Mouse (Mus musculus): Measurements from ENCODE around the gene 1700029P11Rik. TPM values are rescaled to one million over a fixed set of nuclear protein-coding genes. Genes with fewer than 3 reads are reported as not detected.

Gene 1700029P11Rik
- total RNA-seq, 2 experiments from 2014 or later, result not detected

DNA sequence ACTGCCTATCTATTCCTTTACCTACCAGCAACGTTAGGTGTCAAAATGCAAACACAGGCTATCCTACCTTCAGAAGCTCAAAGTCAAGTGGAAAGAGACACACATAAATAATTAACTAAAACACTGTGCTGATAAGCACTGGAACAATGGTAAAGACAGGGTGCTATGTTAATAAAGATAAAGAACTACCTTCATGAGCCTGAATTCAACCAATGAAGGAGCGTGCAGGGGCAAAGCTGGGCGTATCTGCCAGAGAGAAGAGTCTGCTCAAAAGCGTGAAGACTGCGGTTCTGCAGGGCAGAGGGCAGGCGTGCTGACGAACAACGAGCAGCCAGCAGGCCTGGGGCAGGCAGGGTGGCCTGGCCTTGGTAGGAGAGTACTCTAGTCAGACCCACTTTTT lies 23.9 kb downstream of the 1700029P11Rik start:
- no peak for DNase-seq (ENCODE audit: low spot score in 2 of 2)

DNA sequence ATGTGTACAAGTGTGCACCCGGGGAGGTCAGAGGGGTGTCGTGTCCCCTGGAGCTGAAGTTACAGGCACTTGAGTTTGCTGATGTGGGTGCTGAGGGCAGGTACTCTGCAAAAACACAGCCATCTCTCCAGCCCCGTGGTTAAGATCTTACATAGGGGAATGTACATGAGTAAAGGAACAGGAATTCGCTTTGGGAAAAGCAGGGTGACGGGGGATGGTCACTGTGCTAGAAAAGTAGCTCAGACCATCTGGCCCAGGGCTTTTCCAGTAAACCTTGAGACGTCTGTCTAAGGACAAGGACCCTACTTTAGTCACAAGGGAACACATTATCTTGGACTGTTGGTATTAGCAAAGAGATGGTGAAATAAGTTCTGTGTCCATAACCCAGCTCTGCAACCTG lies 31.6 kb downstream of the 1700029P11Rik start:
- no peak for DNase-seq (ENCODE audit: low spot score in 2 of 2)

DNA sequence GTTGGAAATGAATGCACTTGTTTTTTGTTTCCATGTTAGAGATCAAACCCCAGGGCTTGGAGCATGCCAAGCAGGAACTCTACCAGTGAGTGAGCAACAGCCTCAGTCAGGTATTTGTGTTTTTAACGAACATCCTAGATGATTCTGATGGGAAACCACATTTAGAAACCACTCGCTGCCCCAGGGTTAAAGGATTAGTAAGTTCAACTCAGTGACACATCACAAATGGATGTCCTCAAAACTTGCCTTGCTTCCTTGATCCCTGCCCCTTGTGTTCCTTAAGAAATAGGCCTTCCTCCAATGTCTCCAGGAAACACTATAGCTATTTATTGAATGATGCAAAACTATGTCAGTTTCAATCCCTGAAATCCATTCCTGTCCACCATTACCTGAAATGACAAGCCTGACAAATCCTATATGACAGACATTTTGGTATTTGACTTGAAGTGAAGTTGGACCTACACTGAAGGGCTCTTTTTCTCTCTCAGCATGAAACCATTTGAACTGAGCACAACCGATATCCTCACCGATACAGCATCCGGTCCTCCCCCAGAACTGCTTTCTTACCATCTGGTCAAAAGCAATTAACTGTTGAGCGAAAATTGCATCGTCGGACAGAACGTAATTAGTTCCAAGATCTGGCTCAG lies 34.5 kb downstream of the 1700029P11Rik start:
- no peak for DNase-seq (ENCODE audit: low spot score in 2 of 2)

- peak; percentile 31 to 38 for DNase-seq (ENCODE audit: low spot score in 2 of 2)
Measured at GRCm38 (mm10) chr15:82015392-82016100, 35.2 kb downstream of the 1700029P11Rik start.

- DNase-seq (ENCODE audit: low spot score in 2 of 2), result peak; percentile 98 to 100
Measured at GRCm38 (mm10) chr15:82016101-82016808, 35.9 kb downstream of the 1700029P11Rik start.

DNA sequence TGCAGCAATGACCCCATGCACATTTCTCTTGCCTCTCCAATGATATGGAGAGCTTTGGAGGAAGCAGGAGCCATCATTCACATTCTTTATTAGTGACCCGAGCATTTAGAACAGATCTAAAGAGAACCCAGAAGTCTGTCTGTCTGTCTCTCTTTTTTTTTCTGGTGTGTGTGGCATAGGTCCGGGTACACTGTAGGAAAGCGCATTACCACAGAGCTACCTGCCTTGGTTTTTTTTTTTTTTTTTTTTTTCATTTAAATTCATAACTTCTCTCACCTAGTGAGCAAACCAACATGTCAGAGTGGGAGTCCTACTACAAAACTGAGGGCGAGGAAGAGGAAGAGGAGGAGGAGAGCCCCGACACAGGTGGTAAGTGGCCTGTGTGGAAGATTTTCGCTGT lies 36.5 kb downstream of the 1700029P11Rik start:
- no peak for DNase-seq (ENCODE audit: low spot score in 2 of 2)

- no peak for DNase-seq (ENCODE audit: low spot score in 2 of 2)
Measured at GRCm38 (mm10) chr15:82017461-82017860, 37.1 kb downstream of the 1700029P11Rik start.

DNA sequence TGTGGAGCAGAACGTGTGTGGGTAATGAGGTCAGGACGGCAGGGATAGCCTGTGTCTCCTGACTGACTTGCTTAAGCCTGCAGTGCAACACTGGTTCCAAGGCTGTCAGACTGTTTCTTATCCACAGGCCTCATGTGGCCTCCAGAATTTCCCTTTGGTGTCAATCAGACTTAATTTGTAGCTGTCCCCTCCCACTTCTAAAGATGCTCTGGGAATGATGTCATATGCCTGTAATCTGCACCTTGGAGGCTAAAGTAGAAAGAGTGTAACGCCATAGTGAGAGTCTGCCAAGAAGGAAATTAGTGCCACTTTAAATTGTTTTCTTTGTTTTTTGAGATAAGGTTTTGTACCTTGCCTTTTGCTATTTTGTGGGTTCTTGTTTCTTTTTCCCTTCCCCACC lies 38.9 kb downstream of the 1700029P11Rik start:
- DNase-seq (ENCODE audit: low spot score in 2 of 2), result no peak

DNA sequence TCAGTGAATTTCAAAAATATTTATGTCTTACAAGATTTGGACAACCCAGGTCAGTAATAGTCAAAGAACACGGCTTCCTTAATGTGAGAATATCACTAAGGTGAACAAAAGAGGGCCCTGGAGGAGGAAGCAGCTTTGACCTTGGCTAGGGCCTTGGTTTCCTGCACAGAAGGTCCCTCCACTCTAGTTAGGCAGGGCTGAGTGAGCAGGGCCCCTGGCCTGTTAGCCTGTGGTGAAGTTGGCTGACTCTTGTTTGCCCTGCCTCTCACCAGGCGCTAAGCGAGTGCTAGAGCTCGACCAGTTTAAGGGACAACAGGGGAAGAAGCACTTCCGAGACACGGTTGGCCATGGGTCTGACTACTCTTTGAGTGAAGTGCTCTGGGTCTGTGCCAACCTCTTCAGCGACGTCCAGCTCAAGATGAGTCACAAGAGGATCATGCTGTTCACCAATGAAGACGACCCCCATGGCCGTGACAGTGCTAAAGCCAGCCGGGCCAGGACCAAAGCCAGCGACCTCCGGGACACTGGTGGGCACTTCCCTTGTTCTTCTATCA lies 42.3 kb downstream of the 1700029P11Rik start:
- DNase-seq (ENCODE audit: low spot score in 2 of 2), result no peak

DNA sequence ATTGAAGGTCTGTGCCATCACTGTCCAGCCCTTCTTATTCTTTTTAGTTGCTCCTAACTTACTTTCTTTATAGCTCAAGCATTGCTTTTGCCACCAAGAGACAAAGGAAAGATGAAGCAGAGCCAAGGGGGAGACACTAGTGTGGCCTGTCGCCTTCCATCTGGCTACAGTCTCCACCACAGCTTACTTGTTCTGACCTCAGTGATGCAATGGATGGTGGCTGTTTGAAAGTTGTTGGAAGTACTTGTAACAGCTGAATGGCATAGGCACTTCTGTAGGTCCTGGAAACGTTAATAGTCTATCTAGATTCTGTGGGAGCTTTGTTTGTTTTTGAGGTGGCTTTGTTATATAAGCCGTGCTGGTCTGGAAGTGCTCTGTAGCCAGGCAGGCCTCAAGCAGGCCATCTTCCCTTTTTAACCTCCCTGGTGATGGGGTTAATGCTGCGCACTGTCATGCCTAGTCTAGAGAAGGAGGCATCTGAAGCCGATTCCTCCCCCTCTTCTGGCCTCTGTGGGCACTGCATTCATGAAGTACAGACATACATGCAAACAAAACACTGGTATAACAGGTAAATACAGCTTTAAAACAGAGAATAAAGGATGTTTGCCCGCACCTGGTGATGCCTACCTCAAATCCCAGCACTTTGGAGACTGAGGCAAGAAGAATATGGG lies 43.8 kb downstream of the 1700029P11Rik start:
- no peak for DNase-seq (ENCODE audit: low spot score in 2 of 2)

GRCm38 (mm10) chr15:82027276-82027675 lies 46.9 kb downstream of the 1700029P11Rik start:
- no peak for DNase-seq (ENCODE audit: low spot score in 2 of 2)

- DNase-seq (ENCODE audit: low spot score in 2 of 2), result no peak
Measured at GRCm38 (mm10) chr15:82027726-82028125, 47.4 kb downstream of the 1700029P11Rik start.

Other genes starting within 250 kb of the 1700029P11Rik start
- gene Zc3h7b, start 235.5 kb upstream of the 1700029P11Rik start, total RNA-seq (2021), result 100 to 1,000 TPM; 161 to 169 TPM
- gene Rangap1, start 235.0 kb upstream of the 1700029P11Rik start, total RNA-seq (2021), result 100 to 1,000 TPM; 161 to 176 TPM
- gene Tef, start 178.1 kb upstream of the 1700029P11Rik start, total RNA-seq (2021), result 100 to 1,000 TPM; 184 TPM
- gene Tob2, start 121.7 kb upstream of the 1700029P11Rik start, total RNA-seq (2021), result 10 to 100 TPM; 24.6 to 31.6 TPM
- 10 to 100 TPM; 31.0 to 39.0 TPM for gene Phf5a, start 108.6 kb upstream of the 1700029P11Rik start, total RNA-seq (2021)
- 100 to 1,000 TPM; 481 to 503 TPM for gene Aco2, start 108.2 kb upstream of the 1700029P11Rik start, total RNA-seq (2021)
- gene Polr3h, start 54.3 kb upstream of the 1700029P11Rik start, total RNA-seq (2021), result 10 to 100 TPM; 52.8 to 54.7 TPM
- gene Csdc2, start 43.8 kb upstream of the 1700029P11Rik start, total RNA-seq (2021), result 100 to 1,000 TPM; 131 to 136 TPM
- 100 to 1,000 TPM; 188 to 201 TPM for gene Pmm1, start 19.6 kb upstream of the 1700029P11Rik start, total RNA-seq (2021)
- gene Xrcc6, start 7.3 kb downstream of the 1700029P11Rik start, total RNA-seq (2021), result 10 to 100 TPM; 29.1 to 30.2 TPM
- 100 to 1,000 TPM; 115 to 119 TPM for gene Desi1, start 53.3 kb downstream of the 1700029P11Rik start, total RNA-seq (2021)
- 10 to 100 TPM; 93.0 to 98.4 TPM for gene Snu13, start 67.1 kb downstream of the 1700029P11Rik start, total RNA-seq (2021)
- gene 4930407I10Rik, start 78.6 kb downstream of the 1700029P11Rik start, total RNA-seq (2021), result not detected
- gene Mei1, start 89.5 kb downstream of the 1700029P11Rik start, total RNA-seq (2021), result under 1 TPM; 0.18 to 0.31 TPM
- 10 to 100 TPM; 12.7 to 16.2 TPM for gene Ccdc134, start 147.4 kb downstream of the 1700029P11Rik start, total RNA-seq (2021)
- gene Srebf2, start 166.6 kb downstream of the 1700029P11Rik start, total RNA-seq (2021), result 100 to 1,000 TPM; 187 to 189 TPM
- 1 to 10 TPM; 2.5 to 3.1 TPM for gene Shisa8, start 232.3 kb downstream of the 1700029P11Rik start, total RNA-seq (2021)
- under 1 TPM; 0.36 to 0.41 TPM for gene Tnfrsf13c, start 243.8 kb downstream of the 1700029P11Rik start, total RNA-seq (2021)

Measured in layer of hippocampus, postnatal 14 days (tissue).